Mouse (Mus musculus) hindbrain, embryonic 14.5 days (tissue): ENCODE measurements around the gene Rab3b. TPM values are rescaled to one million over a fixed set of nuclear protein-coding genes. Genes with fewer than 3 reads are reported as not detected.
"Not testable (repeated sequence)": the region's sequence is repeated elsewhere in the genome, so short reads cannot be mapped to it uniquely, and the experiment has no call there.

Experiments used
- ATAC-seq: fragments of 200-750 bp; cut with Nextera tagmentation; 2 replicates; pipeline ENCODE4 v1.8.0; 2017; ENCODE audit warnings: moderate number of reproducible peaks, mild to moderate bottlenecking, moderate TSS enrichment, moderate library complexity; ENCODE audit not compliant: low FRiP score
- DNase-seq: peaks from one replicate; pipeline ENCODE4 v3.0.0-alpha.2; 2015; ENCODE audit warnings: low spot score
- H3K27ac ChIP-seq: fragments of 300-500 bp; sonication (generic); 2 replicates; pipeline ENCODE4 v1.5.1; 2014; ENCODE audit warnings: mild to moderate bottlenecking, moderate library complexity
- H3K27me3 ChIP-seq: fragments of 300-500 bp; sonication (generic); 2 replicates; pipeline ENCODE4 v1.6.1; 2014; ENCODE audit warnings: mild to moderate bottlenecking, low read length, mixed read lengths; ENCODE audit not compliant: control insufficient read depth, insufficient read depth
- H3K36me3 ChIP-seq: fragments of 300-500 bp; sonication (generic); replicated peaks from 2 replicates; pipeline ENCODE4 v1.6.1; 2014; ENCODE audit not compliant: control insufficient read depth, insufficient read depth
- H3K4me1 ChIP-seq: fragments of 300-500 bp; sonication (generic); replicated peaks from 2 replicates; pipeline ENCODE4 v1.6.1; 2014; ENCODE audit warnings: antibody characterized with exemption, low read length, mixed read lengths; ENCODE audit not compliant: control insufficient read depth, insufficient read depth
- H3K4me2 ChIP-seq: fragments of 300-500 bp; sonication (generic); replicated peaks from 2 replicates; pipeline ENCODE4 v1.6.1; 2014; ENCODE audit warnings: mild to moderate bottlenecking, moderate library complexity
- H3K4me3 ChIP-seq: fragments of 300-500 bp; sonication (generic); replicated peaks from 2 replicates; pipeline ENCODE4 v1.5.1; 2014; ENCODE audit warnings: mild to moderate bottlenecking, low read length
- H3K9ac ChIP-seq: fragments of 300-500 bp; sonication (generic); 2 replicates; pipeline ENCODE4 v1.6.1; 2014
- H3K9me3 ChIP-seq: fragments of 300-500 bp; sonication (generic); 2 replicates; pipeline ENCODE4 v1.6.1; 2016; ENCODE audit warnings: low read length; ENCODE audit not compliant: control insufficient read depth
- WGBS: fragments of 180-500 bp; shearing (Covaris S2); extraction: QIAGEN DNeasy Blood & Tissue Kit; methylation state at CpG from one replicate; pipeline ENCODE4 v1.1.7; 2014; 5-methylcytosine and 5-hydroxymethylcytosine counted together
- polyA plus RNA-seq: library from polyadenylated mRNA; unstranded; fragments of >200 nt; fragmentation: Nextera tagmentation; extraction: Ambion mirVana; gene quantifications from 2 replicates; pipeline ENCODE4 v1.2.1, GENCODE M21; 2014

Rab3b gene
- polyA plus RNA-seq, 1 experiment from 2014 or later = 187 TPM

DNA sequence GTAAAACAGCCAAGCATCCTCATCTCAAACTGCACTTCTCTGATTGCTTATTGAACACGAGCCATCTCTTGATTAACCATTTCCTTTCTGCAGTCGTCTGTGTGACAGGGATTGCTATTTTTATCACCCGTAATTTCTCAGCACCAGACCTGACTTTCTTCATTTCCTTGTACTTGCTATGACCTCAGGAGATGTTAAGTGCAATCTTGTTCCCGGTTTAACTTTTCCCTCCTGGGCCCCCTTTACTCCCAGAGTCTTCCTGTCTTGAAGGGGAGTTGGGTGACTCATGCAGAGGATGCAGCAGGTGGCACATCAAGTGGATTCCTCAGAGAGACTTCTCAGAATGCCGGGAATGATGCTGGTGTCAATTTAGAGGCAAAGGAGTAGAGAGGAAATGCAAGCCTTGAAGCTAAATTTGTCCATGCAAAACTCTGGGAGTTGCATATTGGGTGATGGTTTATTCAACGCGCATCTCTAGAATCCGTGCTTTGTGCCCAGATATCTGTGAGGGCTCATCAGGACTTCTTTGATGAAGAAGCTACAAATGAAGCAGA, 31.1 kb downstream of the Rab3b start:
- Histone ChIP-seq H3K27ac (no peak overlapping the region), H3K27me3 (no peaks in the 10 kb centered on the region), H3K4me2 (no peak overlapping the region), H3K9ac (no peak overlapping the region), H3K4me3 (no peak overlapping the region), H3K9me3 (no peaks in the 10 kb centered on the region), H3K4me1 (no peaks in the 10 kb centered on the region), H3K36me3 (no peaks in the 10 kb centered on the region)
- 78% methylated on average over 8 of the region's 8 CpGs for WGBS
- DNase-seq = no peak
- no peak for ATAC-seq

GRCm38 (mm10) chr4:108911866-108912265, 33.0 kb downstream of the Rab3b start:
- no peaks in the 10 kb centered on the region for H3K36me3 ChIP-seq
- no peak overlapping the region for H3K4me3 ChIP-seq
- H3K9ac ChIP-seq = no peak overlapping the region
- no peak overlapping the region for H3K4me2 ChIP-seq
- no peaks in the 10 kb centered on the region for H3K4me1 ChIP-seq
- no peak for DNase-seq
- H3K9me3 ChIP-seq = no peaks in the 10 kb centered on the region
- ATAC-seq = no peak
- H3K27ac ChIP-seq = no peak overlapping the region
- no peaks in the 10 kb centered on the region for H3K27me3 ChIP-seq
- WGBS = 80% methylated on average over 2 of the region's 2 CpGs

DNA sequence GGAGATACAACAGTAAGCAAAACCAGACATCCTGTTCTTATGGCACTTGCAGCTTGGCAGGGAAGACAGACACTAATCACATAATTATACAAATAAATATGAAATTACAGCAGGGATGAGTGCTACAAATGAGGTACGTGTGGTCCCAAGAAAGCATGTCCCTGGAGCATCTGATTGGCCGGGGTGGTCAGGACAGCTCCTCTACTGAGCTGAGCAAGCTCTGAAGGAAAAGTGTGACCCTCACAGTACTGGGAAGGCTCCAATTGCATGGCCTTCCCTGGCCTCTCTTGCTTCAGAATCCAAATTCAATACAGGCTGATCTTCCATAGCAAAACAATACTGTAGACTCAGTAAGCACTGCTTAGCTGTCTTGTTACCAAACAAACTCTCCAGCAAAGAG, 34.3 kb downstream of the Rab3b start:
- H3K27ac ChIP-seq = no peak overlapping the region
- no peaks in the 10 kb centered on the region for H3K9me3 ChIP-seq
- H3K36me3 ChIP-seq = no peaks in the 10 kb centered on the region
- no peak for ATAC-seq
- no peak overlapping the region for H3K9ac ChIP-seq
- H3K4me3 ChIP-seq = no peak overlapping the region
- H3K4me2 ChIP-seq = no peak overlapping the region
- 95% methylated on average over 2 of the region's 2 CpGs for WGBS
- no peak for DNase-seq
- no peaks in the 10 kb centered on the region for H3K27me3 ChIP-seq
- no peaks in the 10 kb centered on the region for H3K4me1 ChIP-seq

- no peaks in the 10 kb centered on the region for H3K36me3 ChIP-seq
- no peak overlapping the region for H3K9ac ChIP-seq
- 70% methylated on average over 6 of the region's 6 CpGs for WGBS
- no peaks in the 10 kb centered on the region for H3K4me1 ChIP-seq
- no peaks in the 10 kb centered on the region for H3K27me3 ChIP-seq
- H3K4me2 ChIP-seq = no peak overlapping the region
- no peak overlapping the region for H3K4me3 ChIP-seq
- no peak overlapping the region for H3K27ac ChIP-seq
- DNase-seq (no peak), ATAC-seq (no peak)
- no peaks in the 10 kb centered on the region for H3K9me3 ChIP-seq
These were observed 35.5 kb downstream of the Rab3b start for GRCm38 (mm10) chr4:108914391-108914790.

GRCm38 (mm10) chr4:108915101-108915500, 36.2 kb downstream of the Rab3b start:
- no peak for ATAC-seq
- Histone ChIP-seq H3K27me3 (no peaks in the 10 kb centered on the region), H3K4me3 (no peak overlapping the region), H3K27ac (no peak overlapping the region), H3K9ac (no peak overlapping the region), H3K4me1 (no peaks in the 10 kb centered on the region), H3K9me3 (no peaks in the 10 kb centered on the region), H3K4me2 (no peak overlapping the region), H3K36me3 (no peaks in the 10 kb centered on the region)
- DNase-seq = no peak
- WGBS = 47% methylated on average over 11 of the region's 11 CpGs

DNA sequence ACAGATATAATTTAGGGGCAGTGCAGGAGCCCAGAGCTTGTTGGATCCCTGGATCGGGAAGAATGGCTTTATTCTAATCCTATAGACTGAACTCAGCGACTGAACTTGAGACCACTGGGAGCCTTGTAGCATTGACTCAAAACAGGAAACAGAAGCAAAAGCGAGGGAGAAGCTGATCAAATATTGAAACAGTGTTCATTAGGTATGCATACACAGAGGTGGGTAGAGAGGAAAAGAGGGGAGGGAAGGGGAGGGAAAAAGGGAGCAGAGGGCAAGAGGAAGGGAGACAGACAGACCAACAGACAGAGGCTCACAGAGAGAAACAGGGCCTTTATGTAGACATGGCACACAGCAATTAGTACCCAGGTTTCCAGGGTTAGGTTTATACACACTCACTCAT, 38.8 kb downstream of the Rab3b start:
- Histone ChIP-seq H3K4me2 (no peak overlapping the region), H3K27me3 (no peaks in the 10 kb centered on the region), H3K9me3 (no peaks in the 10 kb centered on the region), H3K36me3 (no peaks in the 10 kb centered on the region), H3K27ac (no peak overlapping the region), H3K9ac (no peak overlapping the region), H3K4me3 (no peak overlapping the region), H3K4me1 (no peaks in the 10 kb centered on the region)
- 79% methylated on average over 3 of the region's 3 CpGs for WGBS
- no peak for ATAC-seq
- DNase-seq = no peak

- DNase-seq, H3K9ac ChIP-seq, H3K4me3 ChIP-seq, H3K36me3 ChIP-seq, H3K9me3 ChIP-seq, H3K4me2 ChIP-seq, H3K4me1 ChIP-seq, H3K27me3 ChIP-seq, H3K27ac ChIP-seq, ATAC-seq: not testable (repeated sequence)
- 82% methylated on average over 9 of the region's 9 CpGs for WGBS
These were observed 49.1 kb downstream of the Rab3b start for GRCm38 (mm10) chr4:108927945-108928344.

- no peak for ATAC-seq
These were observed 54.3 kb downstream of the Rab3b start for GRCm38 (mm10) chr4:108933163-108933562.

DNA sequence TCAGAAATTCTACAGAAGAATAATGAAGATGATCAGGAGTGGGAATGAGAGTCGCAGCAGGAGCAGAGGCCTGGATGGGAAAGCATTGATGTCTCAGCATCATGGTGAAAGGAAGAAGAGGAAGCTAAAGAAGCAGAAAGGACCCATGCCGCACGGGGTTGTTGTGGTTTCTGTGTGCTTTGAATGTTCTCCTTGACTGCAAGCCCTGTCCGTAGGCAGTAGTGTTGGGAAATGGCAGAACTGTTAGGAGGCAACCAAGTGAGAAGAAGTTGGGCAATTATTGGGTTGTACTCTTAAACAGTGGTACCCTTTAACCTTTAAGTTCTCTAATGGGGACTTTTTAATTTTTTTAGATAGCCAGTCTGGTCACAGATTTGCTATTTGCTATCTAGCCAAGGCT, 56.0 kb downstream of the Rab3b start:
- no peak overlapping the region for H3K4me3 ChIP-seq
- H3K27ac ChIP-seq = no peak overlapping the region
- H3K9me3 ChIP-seq = no peaks in the 10 kb centered on the region
- H3K27me3 ChIP-seq = no peaks in the 10 kb centered on the region
- WGBS = 96% methylated on average over 4 of the region's 4 CpGs
- peaks cover 10% of the 10 kb centered on the region; the same call in 1 of the 2 replicates for H3K4me1 ChIP-seq
- no peak for ATAC-seq
- no peak overlapping the region for H3K9ac ChIP-seq
- no peaks in the 10 kb centered on the region for H3K36me3 ChIP-seq
- H3K4me2 ChIP-seq = no peak overlapping the region
- DNase-seq = no peak

More at GRCm38 (mm10) chr4:108933163-108933562, 54.3 kb downstream of the Rab3b start:
- DNase-seq = no peak
- 0 out of 2 replicates have a peak, but pooled peaks cover 3% of the 10 kb centered on the region for H3K4me1 ChIP-seq
- H3K4me2 ChIP-seq = no peak overlapping the region
- no peaks in the 10 kb centered on the region for H3K36me3 ChIP-seq
- WGBS = 64% methylated on average over 1 of the region's 1 CpGs
- H3K9me3 ChIP-seq = no peaks in the 10 kb centered on the region
- H3K27me3 ChIP-seq = no peaks in the 10 kb centered on the region
- no peak overlapping the region for H3K4me3 ChIP-seq
- H3K9ac ChIP-seq = no peak overlapping the region
- H3K27ac ChIP-seq = no peak overlapping the region
